Mouse (Mus musculus) olfactory bulb, adult 2 months (tissue): Measurements from ENCODE around the gene Car1.

Experiments used
- CTCF ChIP-seq: fragments of 200-500 bp; IDR thresholded peaks from 2 replicates; pipeline ENCODE4 v1.5.1; 2012; ENCODE audit warnings: low read depth, mild to moderate bottlenecking, low read length, moderate library complexity; ENCODE audit not compliant: insufficient read depth
- POLR2A ChIP-seq: fragments of 200-500 bp; IDR thresholded peaks from 2 replicates; pipeline ENCODE4 v1.6.1; 2012; ENCODE audit warnings: mild to moderate bottlenecking, low read depth, low read length, moderate library complexity; ENCODE audit not compliant: insufficient read depth

DNA sequence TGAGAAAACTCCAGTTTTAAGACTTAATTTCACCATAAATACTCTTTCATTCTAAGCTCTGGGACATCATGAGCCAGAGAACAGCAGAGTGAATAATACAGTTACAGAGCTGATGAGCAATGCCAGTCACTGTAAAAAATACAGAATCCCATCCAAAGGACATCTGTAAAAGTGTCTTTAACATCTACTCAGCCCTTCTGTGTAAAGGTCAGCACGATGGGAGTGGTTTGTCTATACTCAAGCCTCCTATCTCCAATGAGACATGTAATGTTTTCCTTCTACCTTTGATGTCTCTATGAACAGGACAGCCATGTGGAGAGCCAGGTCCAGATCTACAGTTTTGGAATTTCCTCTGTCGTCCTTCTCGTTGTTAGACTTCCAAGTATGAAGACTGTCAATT, 11.1 kb downstream of the Car1 start:
- TF ChIP-seq CTCF (no peak), POLR2A (no peak)
